Mouse (Mus musculus): ENCODE data around the gene Rbbp8nl.

DNA sequence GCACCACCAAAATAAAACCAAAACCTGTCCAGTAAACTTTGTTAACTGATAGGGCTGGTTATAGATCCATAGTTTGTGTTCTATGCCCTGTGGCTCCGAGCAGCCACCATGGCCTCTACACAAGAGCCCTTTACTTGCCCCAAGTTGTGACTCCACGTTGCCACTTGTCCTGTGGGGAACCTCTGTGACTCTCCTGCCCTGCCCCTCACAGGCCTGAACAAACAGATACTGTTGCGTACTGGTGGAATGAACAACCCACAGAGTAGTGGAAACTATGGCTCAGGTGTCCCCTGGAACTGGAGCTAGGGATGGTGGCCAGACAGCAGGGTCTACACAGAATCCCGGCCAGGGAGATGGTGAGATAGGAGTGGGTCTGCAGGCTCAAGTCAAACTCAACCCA, 53.9 kb downstream of the Rbbp8nl start:
- TF ChIP-seq MAX (IDR thresholded peaks at IDR 0.05) (no peak), CTCF (IDR thresholded peaks at IDR 0.05; ENCODE audit: control insufficient read depth, insufficient read depth, insufficient read length) (no peak), MYOD1 (IDR thresholded peaks at IDR 0.05; ENCODE audit: control insufficient read depth, insufficient read length, low read depth) (no peak), USF1 (IDR thresholded peaks at IDR 0.05; ENCODE audit: low read depth) (no peak), FOSL1 (IDR thresholded peaks at IDR 0.05; ENCODE audit: insufficient read depth, low read length, poor library complexity, severe bottlenecking) (no peak)
